Mouse (Mus musculus): ENCODE data around the gene Sac3d1. TPM values are rescaled to one million over a fixed set of nuclear protein-coding genes. Genes with fewer than 3 reads are reported as not detected.

The Sac3d1 gene
- polyA plus RNA-seq (2015; fragmentation: Nextera tagmentation; extraction: Ambion mirVana), result 46.4 and 50.5 TPM in 2 replicates

DNA sequence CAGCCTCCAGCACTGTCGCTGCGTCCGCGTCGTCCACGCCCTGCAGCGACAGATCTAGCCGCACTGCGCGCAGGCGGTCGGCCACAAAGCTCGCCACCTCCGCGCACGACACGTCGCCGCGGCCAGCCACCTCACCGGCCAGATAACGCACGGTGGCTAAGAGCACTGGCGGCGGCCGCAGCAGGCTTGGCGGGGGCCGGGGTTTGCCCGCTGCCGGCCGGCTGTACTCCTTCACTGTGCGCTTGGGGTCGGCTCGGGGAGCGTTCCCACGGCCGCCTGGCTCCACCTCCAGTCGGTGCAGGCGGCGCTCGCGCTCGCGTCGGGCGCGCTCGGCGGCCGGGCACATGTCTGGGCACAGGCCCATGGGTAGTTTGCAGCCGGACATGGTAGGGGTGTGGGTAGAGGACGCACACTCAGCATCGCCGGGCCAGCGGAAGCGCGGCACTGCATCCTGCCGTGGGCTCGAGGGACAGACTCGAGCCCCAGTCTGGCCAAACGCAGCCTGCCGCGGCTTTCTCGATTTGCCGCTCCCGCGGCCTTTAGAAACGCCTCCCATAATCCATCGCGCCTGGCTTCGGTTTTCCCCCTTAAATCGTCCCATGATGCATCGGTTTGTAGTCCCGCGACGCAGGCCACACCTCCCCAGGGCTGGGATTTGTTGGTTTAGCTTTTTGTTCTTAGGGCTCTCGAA lies at the start of gene Sac3d1:
Gene Sac3d1 (minus strand): TSS at position 665 of the 691 bp plus-strand sequence.
- H3K4me2 ChIP-seq (ENCODE audit: low read length), result peak within 1 kb of the TSS; percentile 76
- H3K4me3 ChIP-seq (replicated peaks; ENCODE audit: low read length), result peak within 1 kb of the TSS; percentile 88
- under 1% methylated on average over 77 of the region's 77 CpGs for WGBS
- peak within 1 kb of the TSS; percentile 95 for H3K27ac ChIP-seq (ENCODE audit: low read length)
- peak within 1 kb of the TSS; percentile 88 for H3K9ac ChIP-seq (replicated peaks; ENCODE audit: low read depth, low read length)
- peaks cover 15% of the 10 kb centered on the region for H3K36me3 ChIP-seq (ENCODE audit: control insufficient read depth, insufficient read depth)
- peak; percentile 93 for ATAC-seq
- peaks cover 21% of the 10 kb centered on the region for H3K4me1 ChIP-seq (replicated peaks; ENCODE audit: control insufficient read depth, insufficient read depth, low read length)
- no peaks in the 10 kb centered on the region for H3K9me3 ChIP-seq (ENCODE audit: control insufficient read depth, low read length)
- no peaks in the 10 kb centered on the region for H3K27me3 ChIP-seq (replicated peaks; ENCODE audit: control insufficient read depth, insufficient read depth, low read length)

DNA sequence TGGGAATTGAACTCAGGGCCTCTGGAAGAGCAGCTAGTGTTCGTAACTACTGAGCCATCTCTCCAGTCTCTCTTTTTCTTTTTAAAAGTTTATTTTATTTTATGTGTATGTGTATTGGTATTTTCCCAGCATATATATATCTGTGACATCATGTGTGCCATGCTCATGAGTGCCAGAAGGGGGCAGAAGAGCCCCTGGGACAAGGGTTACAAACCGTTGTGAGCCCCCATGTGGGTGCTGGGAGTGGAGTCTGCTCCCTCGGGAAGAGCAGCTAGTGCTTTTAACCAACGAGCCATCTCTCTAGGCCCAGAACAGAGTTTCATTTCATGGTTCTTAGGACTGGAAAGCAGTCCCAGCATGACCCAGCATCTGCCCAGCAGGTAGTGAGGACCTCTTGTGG lies 48.3 kb upstream of the Sac3d1 start:
- no peak overlapping the region for H3K27ac ChIP-seq (ENCODE audit: low read length)
- H3K4me3 ChIP-seq (replicated peaks; ENCODE audit: low read length), result no peak overlapping the region
- H3K4me1 ChIP-seq (replicated peaks; ENCODE audit: control insufficient read depth, insufficient read depth, low read length), result no peaks in the 10 kb centered on the region
- no peaks in the 10 kb centered on the region for H3K9me3 ChIP-seq (ENCODE audit: control insufficient read depth, low read length)
- no peak overlapping the region for H3K4me2 ChIP-seq (ENCODE audit: low read length)
- no peaks in the 10 kb centered on the region for H3K36me3 ChIP-seq (ENCODE audit: control insufficient read depth, insufficient read depth)
- no peak overlapping the region for H3K9ac ChIP-seq (replicated peaks; ENCODE audit: low read depth, low read length)
- WGBS, result 72% methylated on average over 4 of the region's 4 CpGs
- no peak for ATAC-seq
- no peaks in the 10 kb centered on the region for H3K27me3 ChIP-seq (replicated peaks; ENCODE audit: control insufficient read depth, insufficient read depth, low read length)

DNA sequence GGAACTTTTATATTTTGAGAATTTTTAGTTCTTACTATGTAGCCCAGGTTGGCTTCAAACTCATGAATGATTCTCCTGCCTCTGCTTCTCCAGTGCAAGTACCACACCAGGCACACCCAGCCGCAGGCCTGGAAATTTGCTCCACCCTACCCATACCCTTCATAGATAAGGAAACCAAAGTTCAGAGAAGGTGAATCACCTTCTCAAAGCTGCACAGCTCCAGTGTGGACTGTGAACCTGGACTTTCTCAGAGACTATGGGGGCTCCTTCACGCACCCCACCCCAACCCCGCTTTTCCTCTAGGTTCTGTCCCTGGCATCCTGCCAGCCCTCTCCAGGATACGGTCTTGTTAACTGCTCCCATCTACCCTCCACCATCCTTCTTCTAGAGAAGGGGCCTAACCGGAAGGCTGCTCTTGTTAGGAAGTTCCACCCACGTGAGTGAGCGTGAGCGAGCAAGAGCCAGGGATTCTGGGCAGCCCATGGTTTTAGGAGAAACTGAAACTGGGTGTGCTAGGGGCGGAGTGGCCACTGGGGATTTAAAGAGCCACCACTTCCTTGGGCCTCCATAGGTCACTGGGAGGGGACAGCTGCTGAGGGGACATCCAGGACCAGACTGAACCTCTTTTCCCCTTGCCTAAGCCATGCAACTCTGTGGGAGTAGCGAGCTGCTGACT lies 45.6 kb upstream of the Sac3d1 start:
- H3K36me3 ChIP-seq (ENCODE audit: control insufficient read depth, insufficient read depth), result no peaks in the 10 kb centered on the region
- 68% methylated on average over 10 of the region's 10 CpGs for WGBS
- no peak for ATAC-seq
- no peaks in the 10 kb centered on the region for H3K27me3 ChIP-seq (replicated peaks; ENCODE audit: control insufficient read depth, insufficient read depth, low read length)
- no peak overlapping the region for H3K27ac ChIP-seq (ENCODE audit: low read length)
- H3K4me3 ChIP-seq (replicated peaks; ENCODE audit: low read length), result no peak overlapping the region
- no peak overlapping the region for H3K9ac ChIP-seq (replicated peaks; ENCODE audit: low read depth, low read length)
- no peaks in the 10 kb centered on the region for H3K4me1 ChIP-seq (replicated peaks; ENCODE audit: control insufficient read depth, insufficient read depth, low read length)
- H3K4me2 ChIP-seq (ENCODE audit: low read length), result no peak overlapping the region
- H3K9me3 ChIP-seq (ENCODE audit: control insufficient read depth, low read length), result no peaks in the 10 kb centered on the region

DNA sequence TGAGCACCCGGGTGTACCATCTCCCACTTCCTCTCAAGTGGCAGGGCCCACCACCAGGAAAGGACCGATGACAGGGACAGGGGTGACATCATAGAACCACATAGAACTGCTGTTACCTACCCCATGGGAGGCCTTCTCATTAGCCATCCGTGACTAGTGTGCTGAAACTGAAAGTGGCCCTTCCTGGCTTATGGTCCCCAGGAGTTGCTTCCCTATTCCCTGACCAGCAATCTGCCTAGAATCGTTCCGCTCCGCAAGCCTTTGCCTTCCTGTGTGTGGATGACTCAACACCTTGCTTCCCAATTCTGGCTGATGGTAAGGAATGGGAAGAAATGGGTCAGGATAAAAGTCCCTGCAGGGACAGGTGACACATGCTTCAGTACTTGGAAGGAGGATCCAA lies 38.8 kb upstream of the Sac3d1 start:
- H3K36me3 ChIP-seq (ENCODE audit: control insufficient read depth, insufficient read depth), result no peaks in the 10 kb centered on the region
- H3K27me3 ChIP-seq (replicated peaks; ENCODE audit: control insufficient read depth, insufficient read depth, low read length), result no peaks in the 10 kb centered on the region
- no peak overlapping the region for H3K9ac ChIP-seq (replicated peaks; ENCODE audit: low read depth, low read length)
- no peaks in the 10 kb centered on the region for H3K4me1 ChIP-seq (replicated peaks; ENCODE audit: control insufficient read depth, insufficient read depth, low read length)
- H3K4me2 ChIP-seq (ENCODE audit: low read length), result no peak overlapping the region
- H3K27ac ChIP-seq (ENCODE audit: low read length), result no peak overlapping the region
- no peaks in the 10 kb centered on the region for H3K9me3 ChIP-seq (ENCODE audit: control insufficient read depth, low read length)
- WGBS, result 78% methylated on average over 6 of the region's 6 CpGs
- H3K4me3 ChIP-seq (replicated peaks; ENCODE audit: low read length), result no peak overlapping the region
- no peak for ATAC-seq

DNA sequence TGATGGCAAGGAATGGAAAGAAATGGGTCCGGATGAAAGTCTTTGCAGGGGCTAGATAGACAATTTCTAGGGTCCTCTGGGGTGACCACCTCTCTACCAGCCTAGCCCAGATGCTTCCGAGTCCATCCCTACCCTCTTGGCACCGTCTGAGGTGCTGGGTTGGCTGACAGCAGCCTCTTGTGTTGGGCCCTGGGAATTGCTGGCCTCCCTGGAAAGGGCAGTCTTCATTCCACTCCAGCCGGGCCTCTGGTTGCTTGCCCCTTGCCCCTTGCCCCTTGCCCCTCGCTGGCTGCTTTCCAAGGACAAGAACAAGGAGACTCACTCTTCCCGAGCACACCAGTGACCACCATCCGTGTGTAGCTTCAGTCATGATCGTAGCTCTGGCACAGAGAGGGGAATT lies 37.9 kb upstream of the Sac3d1 start:
- Histone ChIP-seq H3K27ac (ENCODE audit: low read length) (no peak overlapping the region), H3K9ac (replicated peaks; ENCODE audit: low read depth, low read length) (no peak overlapping the region), H3K27me3 (replicated peaks; ENCODE audit: control insufficient read depth, insufficient read depth, low read length) (no peaks in the 10 kb centered on the region), H3K9me3 (ENCODE audit: control insufficient read depth, low read length) (no peaks in the 10 kb centered on the region), H3K4me3 (replicated peaks; ENCODE audit: low read length) (no peak overlapping the region), H3K4me2 (ENCODE audit: low read length) (no peak overlapping the region), H3K36me3 (ENCODE audit: control insufficient read depth, insufficient read depth) (no peaks in the 10 kb centered on the region), H3K4me1 (replicated peaks; ENCODE audit: control insufficient read depth, insufficient read depth, low read length) (no peaks in the 10 kb centered on the region)
- ATAC-seq, result no peak
- WGBS, result 60% methylated on average over 8 of the region's 8 CpGs

DNA sequence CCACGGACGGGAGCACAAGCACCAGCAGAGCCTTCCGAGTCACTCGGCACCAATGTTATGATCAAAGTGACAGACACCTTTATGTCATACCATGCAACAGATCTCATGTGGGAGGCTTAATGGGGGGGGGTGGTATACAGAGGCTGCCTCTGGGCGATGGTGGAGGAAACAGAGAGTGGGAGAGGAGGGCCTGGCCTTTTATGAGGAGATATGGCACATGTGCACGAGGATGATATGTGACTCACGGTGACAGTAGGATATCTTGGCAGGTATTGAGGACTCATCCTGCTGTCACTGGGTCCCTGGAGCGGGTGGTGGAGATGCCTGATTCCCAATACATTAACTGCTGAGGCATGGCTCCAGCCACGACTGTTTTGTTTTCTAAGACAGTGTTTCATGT lies 36.7 kb upstream of the Sac3d1 start:
- Histone ChIP-seq H3K4me1 (replicated peaks; ENCODE audit: control insufficient read depth, insufficient read depth, low read length) (no peaks in the 10 kb centered on the region), H3K4me3 (replicated peaks; ENCODE audit: low read length) (no peak overlapping the region), H3K36me3 (ENCODE audit: control insufficient read depth, insufficient read depth) (no peaks in the 10 kb centered on the region), H3K27ac (ENCODE audit: low read length) (no peak overlapping the region), H3K27me3 (replicated peaks; ENCODE audit: control insufficient read depth, insufficient read depth, low read length) (no peaks in the 10 kb centered on the region), H3K9me3 (ENCODE audit: control insufficient read depth, low read length) (no peaks in the 10 kb centered on the region), H3K4me2 (ENCODE audit: low read length) (no peak overlapping the region), H3K9ac (replicated peaks; ENCODE audit: low read depth, low read length) (no peak overlapping the region)
- WGBS, result 86% methylated on average over 9 of the region's 9 CpGs
- no peak for ATAC-seq

DNA sequence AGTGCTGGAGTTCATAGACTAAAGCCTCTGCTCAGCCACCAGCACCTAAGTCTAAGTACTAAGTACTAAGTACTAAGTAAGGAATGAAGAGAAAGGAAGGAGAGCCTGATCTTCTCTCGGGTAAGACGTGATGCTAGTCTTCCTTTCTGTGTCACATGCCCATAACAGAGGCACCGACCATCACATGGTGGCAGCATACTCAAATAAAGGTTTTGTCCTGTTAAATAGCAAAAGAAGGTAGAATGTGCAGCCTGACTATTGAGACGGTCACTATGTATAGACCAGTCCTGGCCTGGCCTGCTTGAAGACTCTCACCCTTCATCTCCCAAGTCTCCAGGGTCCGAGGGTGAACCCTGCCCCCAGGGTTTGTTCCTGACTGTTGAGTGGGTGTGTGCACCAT lies 26.4 kb upstream of the Sac3d1 start:
- Histone ChIP-seq H3K27ac (ENCODE audit: low read length) (no peak overlapping the region), H3K9ac (replicated peaks; ENCODE audit: low read depth, low read length) (no peak overlapping the region), H3K4me1 (replicated peaks; ENCODE audit: control insufficient read depth, insufficient read depth, low read length) (peaks cover 11% of the 10 kb centered on the region), H3K4me2 (ENCODE audit: low read length) (no peak overlapping the region), H3K36me3 (ENCODE audit: control insufficient read depth, insufficient read depth) (no peaks in the 10 kb centered on the region), H3K4me3 (replicated peaks; ENCODE audit: low read length) (no peak overlapping the region), H3K27me3 (replicated peaks; ENCODE audit: control insufficient read depth, insufficient read depth, low read length) (no peaks in the 10 kb centered on the region), H3K9me3 (ENCODE audit: control insufficient read depth, low read length) (no peaks in the 10 kb centered on the region)
- 83% methylated on average over 5 of the region's 5 CpGs for WGBS
- no peak for ATAC-seq

DNA sequence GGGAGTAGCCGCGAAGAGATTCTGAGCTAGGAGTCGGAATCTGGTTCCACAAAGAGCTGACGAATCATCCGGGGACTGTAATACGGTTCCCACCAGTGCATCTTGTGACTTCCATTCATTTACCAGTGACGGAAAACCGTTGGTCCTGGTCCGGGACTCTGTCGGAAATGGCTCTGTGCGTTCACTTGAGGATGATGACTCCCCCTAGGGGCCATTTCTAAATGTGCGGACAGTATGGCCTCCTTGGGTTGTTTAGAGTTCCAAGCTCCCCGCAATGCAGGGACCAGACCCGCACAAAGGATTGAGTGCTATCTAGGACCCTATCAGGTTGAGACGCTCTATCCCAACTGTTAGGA lies 22.9 kb upstream of the Sac3d1 start, which contains the start of gene Arl2:
Gene Arl2 (minus strand): TSS at position 155 of the 356 bp plus-strand sequence.
- peak; percentile 80 for ATAC-seq
- peak within 1 kb of the TSS; percentile 72 for H3K4me2 ChIP-seq (ENCODE audit: low read length)
- WGBS, result 0% methylated on average over 15 of the region's 15 CpGs
- peak within 1 kb of the TSS; percentile 94 for H3K9ac ChIP-seq (replicated peaks; ENCODE audit: low read depth, low read length)
- H3K4me1 ChIP-seq (replicated peaks; ENCODE audit: control insufficient read depth, insufficient read depth, low read length), result peaks cover 19% of the 10 kb centered on the region
- H3K36me3 ChIP-seq (ENCODE audit: control insufficient read depth, insufficient read depth), result no peaks in the 10 kb centered on the region
- H3K9me3 ChIP-seq (ENCODE audit: control insufficient read depth, low read length), result no peaks in the 10 kb centered on the region
- H3K27ac ChIP-seq (ENCODE audit: low read length), result peak within 1 kb of the TSS; percentile 95
- peak within 1 kb of the TSS; percentile 73 for H3K4me3 ChIP-seq (replicated peaks; ENCODE audit: low read length)
- H3K27me3 ChIP-seq (replicated peaks; ENCODE audit: control insufficient read depth, insufficient read depth, low read length), result no peaks in the 10 kb centered on the region

DNA sequence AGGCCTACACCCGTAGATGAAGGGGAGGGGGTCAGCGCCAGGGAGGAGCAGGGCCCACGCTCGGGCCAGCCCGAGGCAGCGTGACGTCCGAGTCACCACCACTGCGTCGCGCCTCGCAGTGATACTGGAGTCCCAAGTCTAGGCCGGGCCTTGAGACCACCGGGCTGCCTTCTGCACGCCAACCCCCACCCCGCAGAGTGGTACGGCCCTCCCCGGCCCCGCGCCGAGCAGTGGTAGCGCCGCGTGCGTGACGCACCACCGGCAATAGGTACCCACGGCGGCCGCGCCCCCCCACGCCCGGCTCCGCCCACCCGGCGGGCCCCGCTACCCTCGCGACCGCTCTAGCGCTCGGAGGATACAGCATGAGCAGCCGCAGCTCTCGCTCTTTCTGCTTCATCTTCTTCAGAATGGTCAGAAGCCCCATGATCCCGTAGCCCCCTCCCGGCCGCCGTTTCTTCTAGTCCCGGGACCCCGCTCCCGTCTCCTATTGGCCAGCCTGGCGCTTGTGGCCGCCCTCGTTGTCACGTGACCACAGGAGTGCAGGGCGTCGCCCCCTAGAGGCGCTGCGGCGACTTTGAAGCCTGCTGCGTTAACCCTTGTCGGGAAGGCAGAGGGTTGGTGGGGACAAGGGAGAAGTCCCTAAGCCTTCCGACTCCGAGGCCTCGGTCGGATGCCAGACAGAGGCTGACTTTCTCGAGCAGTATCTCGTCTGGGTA lies 22.4 kb upstream of the Sac3d1 start, which contains the start of gene Batf2:
Gene Batf2 (plus strand): TSS at position 306 of the 716 bp plus-strand sequence.
- H3K4me1 ChIP-seq (replicated peaks; ENCODE audit: control insufficient read depth, insufficient read depth, low read length), result peaks cover 19% of the 10 kb centered on the region
- H3K27ac ChIP-seq (ENCODE audit: low read length), result peak within 1 kb of the TSS; percentile 95
- H3K9me3 ChIP-seq (ENCODE audit: control insufficient read depth, low read length), result no peaks in the 10 kb centered on the region
- H3K4me3 ChIP-seq (replicated peaks; ENCODE audit: low read length), result peak within 1 kb of the TSS; percentile 73
- 1% methylated on average over 60 of the region's 68 CpGs for WGBS
- H3K27me3 ChIP-seq (replicated peaks; ENCODE audit: control insufficient read depth, insufficient read depth, low read length), result no peaks in the 10 kb centered on the region
- H3K4me2 ChIP-seq (ENCODE audit: low read length), result peak within 1 kb of the TSS; percentile 72
- peaks cover 2% of the 10 kb centered on the region; the same call in 1 of the 2 replicates for H3K36me3 ChIP-seq (ENCODE audit: control insufficient read depth, insufficient read depth)
- peak; percentile 94 for ATAC-seq
- H3K9ac ChIP-seq (replicated peaks; ENCODE audit: low read depth, low read length), result peak within 1 kb of the TSS; percentile 94

Measured in forebrain, embryonic 16.5 days (tissue).